Mouse (Mus musculus) intestine, embryonic 14.5 days (tissue): Measurements from ENCODE around the gene Gm11273. TPM values are rescaled to one million over a fixed set of nuclear protein-coding genes. Genes with fewer than 3 reads are reported as not detected.
A peak's percentile ranks its signal among the peaks of the same experiment; 100 is the strongest.
"Not testable (repeated sequence)": the region's sequence is repeated elsewhere in the genome, so short reads cannot be mapped to it uniquely, and the experiment has no call there.

Experiments
- ATAC-seq: fragments of 200-750 bp; cut with Nextera tagmentation; replicated peaks from 2 replicates; pipeline ENCODE4 v1.8.0; 2017; ENCODE audit warnings: low read depth, moderate number of reproducible peaks, moderate TSS enrichment, moderate library complexity; ENCODE audit not compliant: low FRiP score, low TSS enrichment
- DNase-seq: peaks from one replicate; pipeline ENCODE4 v3.0.0-alpha.2; 2018; ENCODE audit warnings: low spot score
- H3K27ac ChIP-seq: fragments of 300-500 bp; sonication (generic); 2 replicates; pipeline ENCODE4 v1.5.1; 2014; ENCODE audit warnings: low read depth, mild to moderate bottlenecking, control low read depth
- H3K27me3 ChIP-seq: fragments of 300-500 bp; sonication (generic); replicated peaks from 2 replicates; pipeline ENCODE4 v1.6.1; 2014; ENCODE audit warnings: low read length, control low read depth; ENCODE audit not compliant: control insufficient read depth, insufficient read depth
- H3K36me3 ChIP-seq: fragments of 300-500 bp; sonication (generic); 2 replicates; pipeline ENCODE4 v1.6.1; 2014; ENCODE audit warnings: low read length, control low read depth; ENCODE audit not compliant: control insufficient read depth, insufficient read depth
- H3K4me1 ChIP-seq: fragments of 300-500 bp; sonication (generic); replicated peaks from 2 replicates; pipeline ENCODE4 v1.6.1; 2014; ENCODE audit warnings: low read length, control low read depth, mixed read lengths; ENCODE audit not compliant: control insufficient read depth, insufficient read depth
- H3K4me2 ChIP-seq: fragments of 300-500 bp; sonication (generic); 2 replicates; pipeline ENCODE4 v1.6.1; 2014; ENCODE audit warnings: low read length
- H3K4me3 ChIP-seq: fragments of 300-500 bp; sonication (generic); 2 replicates; pipeline ENCODE4 v1.5.1; 2014; ENCODE audit warnings: low read depth, low read length, control low read depth, mixed read lengths
- H3K9ac ChIP-seq: fragments of 300-500 bp; sonication (generic); 2 replicates; pipeline ENCODE4 v1.6.1; 2014; ENCODE audit warnings: mild to moderate bottlenecking, low read length
- H3K9me3 ChIP-seq: fragments of 300-500 bp; sonication (generic); 2 replicates; pipeline ENCODE4 v1.6.1; 2016; ENCODE audit warnings: low read length, control low read depth; ENCODE audit not compliant: control insufficient read depth
- WGBS: fragments of 180-500 bp; shearing (Covaris S2); extraction: QIAGEN DNeasy Blood & Tissue Kit; methylation state at CpG from one replicate; pipeline ENCODE4 v1.1.7; 2014; 5-methylcytosine and 5-hydroxymethylcytosine counted together
- polyA plus RNA-seq: library from polyadenylated mRNA; unstranded; fragments of >200 nt; fragmentation: Nextera tagmentation; extraction: Ambion mirVana; gene quantifications from 2 replicates; pipeline ENCODE4 v1.2.1, GENCODE M21; 2014

The Gm11273 gene
- polyA plus RNA-seq, 1 experiment from 2014 or later: 8.3 TPM

- no peaks in the 10 kb centered on the region for H3K27me3 ChIP-seq
- H3K9me3 ChIP-seq: no peaks in the 10 kb centered on the region
- WGBS: 93% methylated on average over 5 of the region's 5 CpGs
- no peak for ATAC-seq
- no peak overlapping the region for H3K9ac ChIP-seq
- no peak for DNase-seq
- H3K4me1 ChIP-seq: no peaks in the 10 kb centered on the region
- no peak overlapping the region for H3K27ac ChIP-seq
- H3K4me2 ChIP-seq: no peak overlapping the region
- H3K36me3 ChIP-seq: no peaks in the 10 kb centered on the region
- no peak overlapping the region for H3K4me3 ChIP-seq
Observed at GRCm38 (mm10) chr13:21492847-21493246, 8.4 kb downstream of the Gm11273 start.

GRCm38 (mm10) chr13:21486881-21487280 lies 14.3 kb downstream of the Gm11273 start:
- no peak overlapping the region for H3K9ac ChIP-seq
- H3K27ac ChIP-seq: no peak overlapping the region
- no peak for ATAC-seq
- H3K27me3 ChIP-seq: no peaks in the 10 kb centered on the region
- H3K4me2 ChIP-seq: no peak overlapping the region
- 0 out of 2 replicates have a peak, but pooled peaks cover 2% of the 10 kb centered on the region for H3K9me3 ChIP-seq
- 95% methylated on average over 1 of the region's 1 CpGs for WGBS
- no peak for DNase-seq
- no peak overlapping the region for H3K4me3 ChIP-seq
- H3K36me3 ChIP-seq: peaks cover 13% of the 10 kb centered on the region; the same call in 1 of the 2 replicates
- no peaks in the 10 kb centered on the region for H3K4me1 ChIP-seq

DNA sequence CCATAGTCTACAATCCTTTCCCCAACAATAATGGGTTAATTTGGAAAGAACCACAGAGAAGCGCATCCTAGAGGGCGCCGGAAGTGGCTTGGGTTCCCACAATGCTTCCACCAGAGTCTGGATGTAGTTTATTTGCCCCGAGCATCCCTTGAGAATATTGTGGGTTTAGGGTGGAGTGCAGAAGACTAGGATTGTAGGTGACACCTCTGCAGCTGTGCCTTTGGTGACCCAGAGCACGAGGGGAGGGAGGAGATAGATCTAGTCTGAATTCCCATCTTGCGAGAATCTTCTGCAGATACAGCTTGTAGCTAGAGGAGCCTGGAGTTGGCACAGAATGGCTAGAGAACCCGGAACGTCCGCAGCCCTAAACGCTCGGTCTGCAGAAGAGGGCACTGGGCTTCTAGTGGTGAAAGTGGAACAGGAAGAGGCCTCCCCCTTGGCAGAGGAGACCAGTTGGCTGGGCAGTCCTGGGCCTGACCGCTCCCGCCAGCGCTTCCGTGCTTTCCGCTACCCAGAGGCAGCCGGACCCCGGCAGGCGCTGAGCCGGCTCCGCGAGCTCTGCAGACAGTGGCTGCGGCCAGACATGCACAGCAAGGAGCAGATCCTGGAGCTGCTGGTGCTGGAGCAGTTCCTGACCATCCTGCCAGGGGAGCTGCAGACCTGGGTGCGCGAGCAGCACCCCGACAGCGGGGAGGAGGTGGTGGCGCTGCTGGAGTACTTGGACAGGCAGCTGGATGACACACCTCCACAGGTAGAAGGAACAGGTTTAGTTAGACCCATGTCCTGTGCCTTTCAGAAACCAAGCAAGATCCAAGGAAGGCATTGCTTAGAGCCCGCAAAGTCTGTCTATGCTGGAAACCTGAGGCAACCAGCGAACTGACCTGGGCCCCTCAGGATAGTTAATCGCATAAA lies 22.2 kb downstream of the Gm11273 start, which contains the start of the genes Zkscan4 and Gm10065:
Gene Zkscan4, plus strand, starts transcription at position 149 of the 912 bp plus-strand sequence.
Gene Gm10065, minus strand, starts transcription at position 683 of the 912 bp plus-strand sequence.
- peak within 1 kb of the TSS; percentile 54 for H3K9ac ChIP-seq
- H3K27ac ChIP-seq: peak within 1 kb of the TSS; percentile 69
- DNase-seq: peak; percentile 87
- peak; percentile 86 for ATAC-seq
- not testable (repeated sequence) for H3K27me3 ChIP-seq, H3K36me3 ChIP-seq, H3K9me3 ChIP-seq, H3K4me1 ChIP-seq
- H3K4me3 ChIP-seq: peak within 1 kb of the TSS; percentile 61
- 3% methylated on average over 26 of the region's 31 CpGs for WGBS
- H3K4me2 ChIP-seq: peak within 1 kb of the TSS; percentile 61

DNA sequence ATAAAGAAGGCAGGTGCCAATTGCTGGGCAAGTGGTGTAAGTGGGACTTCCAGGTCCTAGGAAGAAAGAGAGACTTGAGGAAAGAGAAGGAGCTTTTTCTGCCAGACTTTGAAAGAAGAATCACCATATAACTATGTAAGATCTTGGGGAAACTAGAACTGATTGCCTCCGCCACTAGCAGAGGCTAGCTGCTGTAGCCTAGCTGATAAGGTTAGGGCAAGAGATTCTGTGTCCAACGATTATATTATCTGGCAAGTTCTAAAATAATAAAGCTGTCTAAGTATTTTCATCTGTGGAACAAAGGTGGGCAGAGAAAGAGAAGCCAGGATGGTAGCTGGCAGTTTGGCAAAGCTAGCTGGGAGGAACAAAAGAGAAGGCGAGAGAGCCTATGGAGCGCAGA lies 28.8 kb downstream of the Gm11273 start:
- DNase-seq (no peak), ATAC-seq (no peak)
- Histone ChIP-seq H3K4me1 (no peaks in the 10 kb centered on the region), H3K4me3 (no peak overlapping the region), H3K36me3 (no peaks in the 10 kb centered on the region), H3K4me2 (no peak overlapping the region), H3K27ac (no peak overlapping the region), H3K27me3 (no peaks in the 10 kb centered on the region), H3K9ac (no peak overlapping the region), H3K9me3 (no peaks in the 10 kb centered on the region)
- WGBS: 41% methylated on average over 4 of the region's 4 CpGs

- no peak for ATAC-seq
- Histone ChIP-seq H3K36me3 (no peaks in the 10 kb centered on the region), H3K4me3 (0 out of 2 replicates have a peak overlapping the region, but pooled peaks have one; percentile 63)
Observed at GRCm38 (mm10) chr13:21469097-21469496, 32.1 kb downstream of the Gm11273 start.

GRCm38 (mm10) chr13:21468061-21469019 lies 32.9 kb downstream of the Gm11273 start, which contains the start of gene Nkapl:
TSS of gene Nkapl (minus strand) at chr13:21468509.
- Histone ChIP-seq H3K9ac (peak within 1 kb of the TSS; percentile 69), H3K36me3 (no peaks in the 10 kb centered on the region), H3K27me3 (no peaks in the 10 kb centered on the region), H3K4me1 (no peaks in the 10 kb centered on the region), H3K9me3 (no peaks in the 10 kb centered on the region), H3K4me3 (peak within 1 kb of the TSS; percentile 63), H3K4me2 (peak within 1 kb of the TSS; percentile 96), H3K27ac (peak within 1 kb of the TSS; percentile 47; the same call in 1 of the 2 replicates)
- ATAC-seq (peak; percentile 99), DNase-seq (peak; percentile 89)
- 2% methylated on average over 54 of the region's 54 CpGs for WGBS

More at GRCm38 (mm10) chr13:21469097-21469496, 32.1 kb downstream of the Gm11273 start:
- Histone ChIP-seq H3K9me3 (no peaks in the 10 kb centered on the region), H3K9ac (no peak overlapping the region), H3K4me2 (peak overlapping the region; percentile 96), H3K27ac (no peak overlapping the region), H3K27me3 (no peaks in the 10 kb centered on the region), H3K4me1 (no peaks in the 10 kb centered on the region)
- DNase-seq: no peak
- WGBS: 36% methylated on average over 9 of the region's 9 CpGs

GRCm38 (mm10) chr13:21467336-21467735 lies 33.9 kb downstream of the Gm11273 start:
- Histone ChIP-seq H3K9me3 (no peaks in the 10 kb centered on the region), H3K27me3 (no peaks in the 10 kb centered on the region), H3K4me2 (no peak overlapping the region), H3K4me1 (no peaks in the 10 kb centered on the region), H3K27ac (no peak overlapping the region), H3K9ac (no peak overlapping the region), H3K4me3 (no peak overlapping the region), H3K36me3 (no peaks in the 10 kb centered on the region)
- ATAC-seq (no peak), DNase-seq (no peak)
- WGBS: 87% methylated on average over 10 of the region's 10 CpGs

- H3K9me3 ChIP-seq, H3K4me1 ChIP-seq, H3K9ac ChIP-seq, H3K36me3 ChIP-seq, DNase-seq, H3K27me3 ChIP-seq, H3K27ac ChIP-seq, H3K4me3 ChIP-seq, ATAC-seq, H3K4me2 ChIP-seq: not testable (repeated sequence)
- 59% methylated on average over 9 of the region's 9 CpGs for WGBS
Observed at GRCm38 (mm10) chr13:21462516-21462915, 38.7 kb downstream of the Gm11273 start.
